Mouse (Mus musculus) lung, embryonic 16.5 days (tissue): ENCODE results near the gene Ube2e1. TPM values are rescaled to one million over a fixed set of nuclear protein-coding genes. Genes with fewer than 3 reads are reported as not detected.

ENCODE experiments used
- ATAC-seq: fragments of 200-750 bp; cut with Nextera tagmentation; 2 replicates; pipeline ENCODE4 v1.8.0; 2017; ENCODE audit warnings: low read depth, mild to moderate bottlenecking, moderate library complexity
- H3K27ac ChIP-seq: fragments of 300-500 bp; sonication (generic); 2 replicates; pipeline ENCODE4 v1.5.1; 2014; ENCODE audit warnings: mild to moderate bottlenecking, control low read depth, low read length
- H3K27me3 ChIP-seq: fragments of 300-500 bp; sonication (generic); 2 replicates; pipeline ENCODE4 v1.6.1; 2014; ENCODE audit warnings: low read depth, low read length, mixed read lengths; ENCODE audit not compliant: control insufficient read depth, insufficient read depth
- H3K36me3 ChIP-seq: fragments of 300-500 bp; sonication (generic); 2 replicates; pipeline ENCODE4 v1.6.1; 2014; ENCODE audit warnings: low read length; ENCODE audit not compliant: control insufficient read depth, insufficient read depth
- H3K4me1 ChIP-seq: fragments of 300-500 bp; sonication (generic); replicated peaks from 2 replicates; pipeline ENCODE4 v1.6.1; 2014; ENCODE audit warnings: low read length, mixed read lengths; ENCODE audit not compliant: control insufficient read depth, insufficient read depth
- H3K4me2 ChIP-seq: fragments of 300-500 bp; sonication (generic); 2 replicates; pipeline ENCODE4 v1.6.1; 2014; ENCODE audit warnings: low read depth, low read length, control low read depth
- H3K4me3 ChIP-seq: fragments of 300-500 bp; sonication (generic); 2 replicates; pipeline ENCODE4 v1.5.1; 2014; ENCODE audit warnings: mild to moderate bottlenecking, low read length, control low read depth
- H3K9ac ChIP-seq: fragments of 300-500 bp; sonication (generic); 2 replicates; pipeline ENCODE4 v1.6.1; 2014; ENCODE audit warnings: low read length, control low read depth
- H3K9me3 ChIP-seq: fragments of 300-500 bp; sonication (generic); 2 replicates; pipeline ENCODE4 v1.6.1; 2016; ENCODE audit warnings: low read length; ENCODE audit not compliant: control insufficient read depth
- WGBS: fragments of 180-500 bp; shearing (Covaris S2); extraction: QIAGEN DNeasy Blood & Tissue Kit; methylation state at CpG from one replicate; pipeline ENCODE4 v1.1.7; 2014; 5-methylcytosine and 5-hydroxymethylcytosine counted together
- polyA plus RNA-seq: library from polyadenylated mRNA; unstranded; fragments of >200 nt; fragmentation: Nextera tagmentation; extraction: Ambion mirVana; gene quantifications from 2 replicates; pipeline ENCODE4 v1.2.1, GENCODE M21; 2015

Gene Ube2e1
- polyA plus RNA-seq, 1 experiment from 2014 or later: 122 TPM

GRCm38 (mm10) chr14:18298874-18299273, 32.8 kb downstream of the Ube2e1 start:
- H3K4me2 ChIP-seq: no peak overlapping the region
- no peak overlapping the region for H3K9ac ChIP-seq
- H3K27ac ChIP-seq: no peak overlapping the region
- ATAC-seq: no peak
- H3K27me3 ChIP-seq: no peaks in the 10 kb centered on the region
- 90% methylated on average over 2 of the region's 2 CpGs for WGBS
- no peaks in the 10 kb centered on the region for H3K4me1 ChIP-seq
- no peak overlapping the region for H3K4me3 ChIP-seq
- H3K9me3 ChIP-seq: no peaks in the 10 kb centered on the region
- H3K36me3 ChIP-seq: no peaks in the 10 kb centered on the region

- Histone ChIP-seq H3K4me3 (no peak overlapping the region), H3K4me2 (no peak overlapping the region), H3K36me3 (no peaks in the 10 kb centered on the region), H3K9me3 (no peaks in the 10 kb centered on the region), H3K27ac (no peak overlapping the region), H3K4me1 (no peaks in the 10 kb centered on the region), H3K27me3 (no peaks in the 10 kb centered on the region), H3K9ac (no peak overlapping the region)
- WGBS: 85% methylated on average over 2 of the region's 2 CpGs
- no peak for ATAC-seq
Observed at GRCm38 (mm10) chr14:18297441-18297840, 34.2 kb downstream of the Ube2e1 start.

GRCm38 (mm10) chr14:18292578-18292977, 39.1 kb downstream of the Ube2e1 start:
- Histone ChIP-seq H3K4me3 (no peak overlapping the region), H3K36me3 (no peaks in the 10 kb centered on the region), H3K9ac (no peak overlapping the region), H3K27me3 (no peaks in the 10 kb centered on the region), H3K9me3 (no peaks in the 10 kb centered on the region), H3K4me2 (no peak overlapping the region), H3K4me1 (peaks cover 2% of the 10 kb centered on the region; the same call in 1 of the 2 replicates), H3K27ac (no peak overlapping the region)
- 81% methylated on average over 3 of the region's 3 CpGs for WGBS
- no peak for ATAC-seq

GRCm38 (mm10) chr14:18292111-18292510, 39.5 kb downstream of the Ube2e1 start:
- Histone ChIP-seq H3K9me3 (no peaks in the 10 kb centered on the region), H3K27me3 (no peaks in the 10 kb centered on the region), H3K9ac (no peak overlapping the region), H3K4me2 (no peak overlapping the region), H3K4me1 (peaks cover 5% of the 10 kb centered on the region; the same call in 1 of the 2 replicates), H3K27ac (no peak overlapping the region), H3K4me3 (no peak overlapping the region), H3K36me3 (no peaks in the 10 kb centered on the region)
- 84% methylated on average over 3 of the region's 3 CpGs for WGBS
- ATAC-seq: no peak

GRCm38 (mm10) chr14:18287391-18287790, 44.3 kb downstream of the Ube2e1 start:
- no peak overlapping the region for H3K4me2 ChIP-seq
- H3K4me3 ChIP-seq: no peak overlapping the region
- H3K36me3 ChIP-seq: 0 out of 2 replicates have a peak, but pooled peaks cover 2% of the 10 kb centered on the region
- no peak for ATAC-seq
- H3K27me3 ChIP-seq: no peaks in the 10 kb centered on the region
- no peak overlapping the region for H3K9ac ChIP-seq
- H3K4me1 ChIP-seq: peaks cover 5% of the 10 kb centered on the region; the same call in 1 of the 2 replicates
- no peaks in the 10 kb centered on the region for H3K9me3 ChIP-seq
- no peak overlapping the region for H3K27ac ChIP-seq
- 48% methylated on average over 2 of the region's 2 CpGs for WGBS

GRCm38 (mm10) chr14:18286441-18286840, 45.2 kb downstream of the Ube2e1 start:
- WGBS: 91% methylated on average over 2 of the region's 2 CpGs
- no peak overlapping the region for H3K9ac ChIP-seq
- ATAC-seq: no peak
- 0 out of 2 replicates have a peak, but pooled peaks cover 4% of the 10 kb centered on the region for H3K36me3 ChIP-seq
- no peak overlapping the region for H3K27ac ChIP-seq
- no peak overlapping the region for H3K4me3 ChIP-seq
- H3K27me3 ChIP-seq: no peaks in the 10 kb centered on the region
- H3K4me1 ChIP-seq: peaks cover 5% of the 10 kb centered on the region; the same call in 1 of the 2 replicates
- no peaks in the 10 kb centered on the region for H3K9me3 ChIP-seq
- no peak overlapping the region for H3K4me2 ChIP-seq

- Histone ChIP-seq H3K9me3 (no peaks in the 10 kb centered on the region), H3K9ac (no peak overlapping the region), H3K4me3 (no peak overlapping the region), H3K27me3 (no peaks in the 10 kb centered on the region), H3K27ac (no peak overlapping the region), H3K4me1 (peaks cover 5% of the 10 kb centered on the region; the same call in 1 of the 2 replicates), H3K36me3 (0 out of 2 replicates have a peak, but pooled peaks cover 4% of the 10 kb centered on the region), H3K4me2 (no peak overlapping the region)
- no peak for ATAC-seq
- 64% methylated on average over 3 of the region's 3 CpGs for WGBS
Observed at GRCm38 (mm10) chr14:18285476-18285875, 46.2 kb downstream of the Ube2e1 start.

- H3K27me3 ChIP-seq: no peaks in the 10 kb centered on the region
- no peak overlapping the region for H3K4me3 ChIP-seq
- H3K27ac ChIP-seq: no peak overlapping the region
- peaks cover 5% of the 10 kb centered on the region; the same call in 1 of the 2 replicates for H3K4me1 ChIP-seq
- no peak overlapping the region for H3K4me2 ChIP-seq
- peaks cover 5% of the 10 kb centered on the region; the same call in 1 of the 2 replicates for H3K36me3 ChIP-seq
- 77% methylated on average over 2 of the region's 2 CpGs for WGBS
- ATAC-seq: no peak; the same call in 1 of the 2 replicates
- H3K9me3 ChIP-seq: no peaks in the 10 kb centered on the region
- no peak overlapping the region for H3K9ac ChIP-seq
Observed at GRCm38 (mm10) chr14:18284581-18284980, 47.1 kb downstream of the Ube2e1 start.

- Histone ChIP-seq H3K27ac (no peak overlapping the region), H3K9me3 (no peaks in the 10 kb centered on the region), H3K4me2 (no peak overlapping the region), H3K4me3 (no peak overlapping the region), H3K36me3 (peaks cover 18% of the 10 kb centered on the region), H3K27me3 (no peaks in the 10 kb centered on the region), H3K9ac (no peak overlapping the region), H3K4me1 (no peaks in the 10 kb centered on the region)
- 87% methylated on average over 5 of the region's 5 CpGs for WGBS
- ATAC-seq: no peak
Observed at GRCm38 (mm10) chr14:18280375-18280774, 51.3 kb downstream of the Ube2e1 start.

GRCm38 (mm10) chr14:18274526-18274925, 57.1 kb downstream of the Ube2e1 start:
- H3K4me2 ChIP-seq: no peak overlapping the region
- no peak overlapping the region for H3K27ac ChIP-seq
- peaks cover 8% of the 10 kb centered on the region for H3K4me1 ChIP-seq
- no peak overlapping the region for H3K4me3 ChIP-seq
- no peaks in the 10 kb centered on the region for H3K27me3 ChIP-seq
- no peaks in the 10 kb centered on the region for H3K9me3 ChIP-seq
- no peak for ATAC-seq
- H3K9ac ChIP-seq: no peak overlapping the region
- H3K36me3 ChIP-seq: peaks cover 12% of the 10 kb centered on the region
- WGBS: 77% methylated on average over 1 of the region's 1 CpGs
